Mouse (Mus musculus) heart, embryonic 11.5 days (tissue): ENCODE measurements around the gene Card6. TPM values are rescaled to one million over a fixed set of nuclear protein-coding genes. Genes with fewer than 3 reads are reported as not detected.
A peak's percentile ranks its signal among the peaks of the same experiment; 100 is the strongest.

Experiments used
- ATAC-seq: fragments of 200-750 bp; cut with Nextera tagmentation; replicated peaks from 2 replicates; pipeline ENCODE4 v1.8.0; 2017; ENCODE audit warnings: moderate library complexity; ENCODE audit not compliant: insufficient number of reproducible peaks, low FRiP score, low TSS enrichment
- H3K27ac ChIP-seq: fragments of 300-500 bp; sonication (generic); 2 replicates; pipeline ENCODE4 v1.5.1; 2014; ENCODE audit warnings: mild to moderate bottlenecking, low read depth, low read length
- H3K27me3 ChIP-seq: fragments of 300-500 bp; sonication (generic); 2 replicates; pipeline ENCODE4 v1.6.1; 2014; ENCODE audit warnings: mild to moderate bottlenecking, low read length, mixed read lengths; ENCODE audit not compliant: control insufficient read depth, insufficient read depth
- H3K36me3 ChIP-seq: fragments of 300-500 bp; sonication (generic); 2 replicates; pipeline ENCODE4 v1.6.1; 2014; ENCODE audit warnings: mild to moderate bottlenecking, low read length, moderate library complexity, mixed read lengths; ENCODE audit not compliant: control insufficient read depth, insufficient read depth
- H3K4me1 ChIP-seq: fragments of 300-500 bp; sonication (generic); 2 replicates; pipeline ENCODE4 v1.6.1; 2014; ENCODE audit warnings: low read length; ENCODE audit not compliant: control insufficient read depth, insufficient read depth
- H3K4me2 ChIP-seq: fragments of 300-500 bp; sonication (generic); 2 replicates; pipeline ENCODE4 v1.6.1; 2014; ENCODE audit warnings: mild to moderate bottlenecking, moderate library complexity
- H3K4me3 ChIP-seq: fragments of 300-500 bp; sonication (generic); 2 replicates; pipeline ENCODE4 v1.5.1; 2014; ENCODE audit warnings: low read depth, low read length
- H3K9ac ChIP-seq: fragments of 300-500 bp; sonication (generic); 2 replicates; pipeline ENCODE4 v1.6.1; 2014; ENCODE audit warnings: mild to moderate bottlenecking, low read depth, low read length, moderate library complexity
- H3K9me3 ChIP-seq: fragments of 300-500 bp; sonication (generic); replicated peaks from 2 replicates; pipeline ENCODE4 v1.6.1; 2016; ENCODE audit warnings: low read length; ENCODE audit not compliant: control insufficient read depth
- WGBS: fragments of 180-500 bp; shearing (Covaris S2); extraction: QIAGEN DNeasy Blood & Tissue Kit; methylation state at CpG from one replicate; pipeline ENCODE4 v1.1.7; 2014; ENCODE audit not compliant: insufficient replicate concordance; 5-methylcytosine and 5-hydroxymethylcytosine counted together
- polyA plus RNA-seq: library from polyadenylated mRNA; unstranded; fragments of >200 nt; fragmentation: Nextera tagmentation; extraction: Ambion mirVana; gene quantifications from 2 replicates; pipeline ENCODE4 v1.2.1, GENCODE M21; 2014

Gene Card6
- polyA plus RNA-seq, 1 experiment from 2014 or later: 2.5 TPM

GRCm38 (mm10) chr15:5144021-5144778 lies 35.9 kb upstream of the Card6 start:
- no peaks in the 10 kb centered on the region for H3K27me3 ChIP-seq
- H3K36me3 ChIP-seq: no peaks in the 10 kb centered on the region
- H3K27ac ChIP-seq: peak overlapping the region; percentile 95
- WGBS: under 1% methylated on average over 58 of the region's 61 CpGs
- peak overlapping the region; percentile 83 for H3K4me2 ChIP-seq
- peak overlapping the region; percentile 97 for H3K9ac ChIP-seq
- peaks cover 8% of the 10 kb centered on the region for H3K4me1 ChIP-seq
- peak; percentile 74 for ATAC-seq
- peak overlapping the region; percentile 92 for H3K4me3 ChIP-seq
- H3K9me3 ChIP-seq: no peaks in the 10 kb centered on the region

DNA sequence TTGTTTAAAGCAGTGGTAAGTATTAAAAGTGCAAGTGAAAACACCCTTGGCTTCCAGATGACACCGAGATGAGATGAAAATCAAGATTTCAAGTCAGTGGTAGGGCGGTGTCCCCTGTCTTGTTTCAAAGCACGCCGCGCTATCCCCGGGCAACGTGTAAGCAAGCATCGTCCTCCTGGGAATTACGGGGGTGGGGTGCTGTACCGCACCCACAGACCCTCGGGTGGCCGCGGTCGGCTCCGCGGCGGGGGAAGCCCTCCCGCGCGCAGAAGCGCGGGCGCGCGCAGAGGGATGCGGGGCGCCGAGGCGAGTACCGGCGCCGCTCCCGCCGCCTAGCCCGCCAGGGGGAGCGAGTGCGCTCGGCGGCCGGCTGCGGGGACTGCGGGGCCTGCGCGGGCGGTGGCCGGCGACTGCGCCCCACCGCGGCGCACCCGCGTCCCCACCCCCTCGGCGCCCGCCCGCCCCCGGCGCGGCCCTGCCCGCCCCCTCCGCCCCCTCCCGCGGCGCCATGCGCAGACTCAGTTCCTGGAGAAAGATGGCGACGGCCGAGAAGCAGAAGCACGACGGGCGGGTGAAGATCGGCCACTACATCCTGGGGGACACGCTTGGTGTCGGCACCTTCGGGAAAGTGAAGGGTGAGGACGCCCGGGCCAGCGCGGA lies 35.2 kb upstream of the Card6 start, which contains the start of gene Prkaa1:
Gene Prkaa1, plus strand, starts transcription at position 501 of the 660 bp plus-strand sequence.
- peak within 1 kb of the TSS; percentile 97 for H3K9ac ChIP-seq
- ATAC-seq: peak; percentile 91
- WGBS: under 1% methylated on average over 53 of the region's 80 CpGs
- no peaks in the 10 kb centered on the region for H3K9me3 ChIP-seq
- H3K27ac ChIP-seq: peak within 1 kb of the TSS; percentile 95
- H3K27me3 ChIP-seq: no peaks in the 10 kb centered on the region
- peaks cover 8% of the 10 kb centered on the region for H3K4me1 ChIP-seq
- H3K4me3 ChIP-seq: peak within 1 kb of the TSS; percentile 92
- peak within 1 kb of the TSS; percentile 83 for H3K4me2 ChIP-seq
- H3K36me3 ChIP-seq: no peaks in the 10 kb centered on the region

GRCm38 (mm10) chr15:5142714-5143113 lies 34.4 kb upstream of the Card6 start:
- H3K9me3 ChIP-seq: no peaks in the 10 kb centered on the region
- H3K4me1 ChIP-seq: peaks cover 8% of the 10 kb centered on the region
- H3K4me2 ChIP-seq: no peak overlapping the region
- WGBS: 75% methylated on average over 5 of the region's 5 CpGs
- H3K27ac ChIP-seq: no peak overlapping the region
- H3K9ac ChIP-seq: no peak overlapping the region
- H3K4me3 ChIP-seq: no peak overlapping the region
- H3K27me3 ChIP-seq: no peaks in the 10 kb centered on the region
- no peak for ATAC-seq
- H3K36me3 ChIP-seq: no peaks in the 10 kb centered on the region

- Histone ChIP-seq H3K4me2 (no peak overlapping the region), H3K4me3 (no peak overlapping the region), H3K27me3 (no peaks in the 10 kb centered on the region), H3K27ac (no peak overlapping the region), H3K4me1 (peaks cover 8% of the 10 kb centered on the region), H3K9ac (no peak overlapping the region), H3K9me3 (no peaks in the 10 kb centered on the region), H3K36me3 (no peaks in the 10 kb centered on the region)
- no peak for ATAC-seq
- WGBS: 50% methylated on average over 5 of the region's 5 CpGs
Measured at GRCm38 (mm10) chr15:5142047-5142446, 33.7 kb upstream of the Card6 start.

GRCm38 (mm10) chr15:5140357-5140756 lies 32.0 kb upstream of the Card6 start:
- H3K27me3 ChIP-seq: no peaks in the 10 kb centered on the region
- no peaks in the 10 kb centered on the region for H3K36me3 ChIP-seq
- H3K4me1 ChIP-seq: peaks cover 5% of the 10 kb centered on the region
- ATAC-seq: peak; percentile 45; the same call in 1 of the 2 replicates
- H3K4me3 ChIP-seq: no peak overlapping the region
- no peak overlapping the region for H3K4me2 ChIP-seq
- peak overlapping the region; percentile 66; the same call in 1 of the 2 replicates for H3K27ac ChIP-seq
- H3K9me3 ChIP-seq: no peaks in the 10 kb centered on the region
- H3K9ac ChIP-seq: no peak overlapping the region

GRCm38 (mm10) chr15:5139863-5140262 lies 31.5 kb upstream of the Card6 start:
- WGBS: 67% methylated on average over 7 of the region's 7 CpGs

GRCm38 (mm10) chr15:5139366-5139765 lies 31.0 kb upstream of the Card6 start:
- H3K27ac ChIP-seq: peak overlapping the region; percentile 66
- no peaks in the 10 kb centered on the region for H3K27me3 ChIP-seq
- H3K4me3 ChIP-seq: no peak overlapping the region
- no peak for ATAC-seq
- H3K4me1 ChIP-seq: no peaks in the 10 kb centered on the region
- H3K9me3 ChIP-seq: no peaks in the 10 kb centered on the region
- no peak overlapping the region for H3K9ac ChIP-seq
- H3K36me3 ChIP-seq: no peaks in the 10 kb centered on the region
- no peak overlapping the region; the same call in 1 of the 2 replicates for H3K4me2 ChIP-seq
- 62% methylated on average over 2 of the region's 2 CpGs for WGBS

More at GRCm38 (mm10) chr15:5139863-5140262, 31.5 kb upstream of the Card6 start:
- H3K4me3 ChIP-seq: no peak overlapping the region
- peak overlapping the region; percentile 66 for H3K27ac ChIP-seq
- H3K4me1 ChIP-seq: peaks cover under 1% of the 10 kb centered on the region
- ATAC-seq: peak; percentile 66; the same call in 1 of the 2 replicates
- H3K4me2 ChIP-seq: no peak overlapping the region; the same call in 1 of the 2 replicates
- H3K9ac ChIP-seq: no peak overlapping the region
- H3K27me3 ChIP-seq: no peaks in the 10 kb centered on the region
- H3K9me3 ChIP-seq: no peaks in the 10 kb centered on the region
- no peaks in the 10 kb centered on the region for H3K36me3 ChIP-seq

GRCm38 (mm10) chr15:5138021-5138856 lies 29.9 kb upstream of the Card6 start:
- Histone ChIP-seq H3K36me3 (no peaks in the 10 kb centered on the region), H3K4me3 (no peak overlapping the region), H3K4me2 (no peak overlapping the region), H3K27ac (no peak overlapping the region), H3K9me3 (no peaks in the 10 kb centered on the region), H3K27me3 (no peaks in the 10 kb centered on the region), H3K4me1 (no peaks in the 10 kb centered on the region), H3K9ac (no peak overlapping the region)
- 61% methylated on average over 9 of the region's 9 CpGs for WGBS
- ATAC-seq: no peak
